Mouse (Mus musculus) intestine, embryonic 14.5 days (tissue): ENCODE data around the gene Sept3. TPM values are rescaled to one million over a fixed set of nuclear protein-coding genes. Genes with fewer than 3 reads are reported as not detected.

Experiments
- ATAC-seq: fragments of 200-750 bp; cut with Nextera tagmentation; replicated peaks from 2 replicates; pipeline ENCODE4 v1.8.0; 2017; ENCODE audit warnings: low read depth, moderate number of reproducible peaks, moderate TSS enrichment, moderate library complexity; ENCODE audit not compliant: low FRiP score, low TSS enrichment
- DNase-seq: peaks from one replicate; pipeline ENCODE4 v3.0.0-alpha.2; 2018; ENCODE audit warnings: low spot score
- H3K27ac ChIP-seq: fragments of 300-500 bp; sonication (generic); 2 replicates; pipeline ENCODE4 v1.5.1; 2014; ENCODE audit warnings: low read depth, mild to moderate bottlenecking, control low read depth
- H3K27me3 ChIP-seq: fragments of 300-500 bp; sonication (generic); replicated peaks from 2 replicates; pipeline ENCODE4 v1.6.1; 2014; ENCODE audit warnings: low read length, control low read depth; ENCODE audit not compliant: control insufficient read depth, insufficient read depth
- H3K36me3 ChIP-seq: fragments of 300-500 bp; sonication (generic); 2 replicates; pipeline ENCODE4 v1.6.1; 2014; ENCODE audit warnings: low read length, control low read depth; ENCODE audit not compliant: control insufficient read depth, insufficient read depth
- H3K4me1 ChIP-seq: fragments of 300-500 bp; sonication (generic); replicated peaks from 2 replicates; pipeline ENCODE4 v1.6.1; 2014; ENCODE audit warnings: low read length, control low read depth, mixed read lengths; ENCODE audit not compliant: control insufficient read depth, insufficient read depth
- H3K4me2 ChIP-seq: fragments of 300-500 bp; sonication (generic); 2 replicates; pipeline ENCODE4 v1.6.1; 2014; ENCODE audit warnings: low read length
- H3K4me3 ChIP-seq: fragments of 300-500 bp; sonication (generic); 2 replicates; pipeline ENCODE4 v1.5.1; 2014; ENCODE audit warnings: low read depth, low read length, control low read depth, mixed read lengths
- H3K9ac ChIP-seq: fragments of 300-500 bp; sonication (generic); 2 replicates; pipeline ENCODE4 v1.6.1; 2014; ENCODE audit warnings: mild to moderate bottlenecking, low read length
- H3K9me3 ChIP-seq: fragments of 300-500 bp; sonication (generic); 2 replicates; pipeline ENCODE4 v1.6.1; 2016; ENCODE audit warnings: low read length, control low read depth; ENCODE audit not compliant: control insufficient read depth
- WGBS: fragments of 180-500 bp; shearing (Covaris S2); extraction: QIAGEN DNeasy Blood & Tissue Kit; methylation state at CpG from one replicate; pipeline ENCODE4 v1.1.7; 2014; 5-methylcytosine and 5-hydroxymethylcytosine counted together
- polyA plus RNA-seq: library from polyadenylated mRNA; unstranded; fragments of >200 nt; fragmentation: Nextera tagmentation; extraction: Ambion mirVana; gene quantifications from 2 replicates; pipeline ENCODE4 v1.2.1, GENCODE M21; 2014

The Sept3 gene
- polyA plus RNA-seq, result 16.0 and 18.3 TPM in 2 replicates

DNA sequence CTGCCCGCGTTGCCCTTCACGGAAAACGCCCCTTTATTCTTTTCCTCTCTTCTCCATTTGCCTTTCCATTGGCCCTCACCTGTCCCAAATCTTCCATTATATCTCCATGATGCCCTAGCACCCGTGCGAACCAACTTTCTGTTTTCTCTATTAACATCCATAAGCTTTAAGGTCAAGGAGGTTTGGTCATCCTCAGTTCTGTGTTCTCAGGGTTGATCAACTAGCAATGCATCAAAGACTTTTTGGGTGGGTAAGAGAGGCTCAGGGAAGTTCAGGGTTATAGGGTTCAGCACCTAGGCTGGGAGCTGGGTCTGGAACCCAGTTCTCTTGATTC lies at the start of gene Sept3:
Sept3 (plus strand) TSS at position 301 of the 334 bp plus-strand sequence.
- H3K4me3 ChIP-seq, result peak within 1 kb of the TSS; percentile 55
- peak within 1 kb of the TSS; percentile 97 for H3K4me2 ChIP-seq
- no peaks in the 10 kb centered on the region for H3K9me3 ChIP-seq
- DNase-seq, result no peak
- no peak for ATAC-seq
- no peaks in the 10 kb centered on the region for H3K36me3 ChIP-seq
- 27% methylated on average over 6 of the region's 6 CpGs for WGBS
- peaks cover 4% of the 10 kb centered on the region; the same call in 1 of the 2 replicates for H3K4me1 ChIP-seq
- H3K27me3 ChIP-seq, result peaks cover 29% of the 10 kb centered on the region
- H3K27ac ChIP-seq, result peak within 1 kb of the TSS; percentile 51; the same call in 1 of the 2 replicates
- H3K9ac ChIP-seq, result peak within 1 kb of the TSS; percentile 58

GRCm38 (mm10) chr15:82225769-82226168 lies 48.9 kb upstream of the Sept3 start:
- Histone ChIP-seq H3K9me3 (no peaks in the 10 kb centered on the region), H3K4me1 (peaks cover 4% of the 10 kb centered on the region), H3K27me3 (peaks cover 29% of the 10 kb centered on the region), H3K4me2 (no peak overlapping the region), H3K27ac (no peak overlapping the region), H3K4me3 (no peak overlapping the region), H3K9ac (no peak overlapping the region), H3K36me3 (no peaks in the 10 kb centered on the region)
- WGBS, result 91% methylated on average over 5 of the region's 5 CpGs
- DNase-seq (no peak), ATAC-seq (no peak)

DNA sequence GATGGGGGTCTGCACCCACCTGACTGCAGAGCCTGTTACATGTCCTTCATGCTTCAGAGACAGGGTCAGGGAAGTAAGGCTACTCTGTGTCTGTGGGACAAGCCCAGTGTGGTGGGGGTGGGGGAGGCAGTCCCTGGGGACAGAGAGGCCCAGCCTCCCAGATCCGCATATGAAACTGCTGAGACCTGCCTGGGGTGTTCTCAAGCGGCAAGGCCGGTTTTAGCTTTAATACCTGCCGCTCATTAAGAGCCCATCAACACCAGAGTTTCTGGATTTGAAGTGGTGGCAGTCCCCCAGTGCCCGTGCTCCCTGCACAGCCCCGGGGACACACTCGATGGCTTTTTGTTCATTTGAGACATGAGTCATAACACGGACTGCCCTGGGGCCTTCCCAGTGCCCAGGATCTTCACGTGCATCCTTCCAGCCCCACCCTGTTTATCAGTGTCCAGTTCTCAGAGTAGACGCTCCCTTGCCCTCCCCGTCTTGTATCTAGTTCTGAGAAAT lies 45.1 kb upstream of the Sept3 start:
- no peak for ATAC-seq
- H3K9ac ChIP-seq, result no peak overlapping the region
- WGBS, result 55% methylated on average over 11 of the region's 11 CpGs

GRCm38 (mm10) chr15:82230098-82230611 lies 44.5 kb upstream of the Sept3 start:
- H3K36me3 ChIP-seq, result peaks cover 11% of the 10 kb centered on the region
- ATAC-seq (no peak), DNase-seq (no peak)
- no peaks in the 10 kb centered on the region for H3K4me1 ChIP-seq
- H3K9ac ChIP-seq, result no peak overlapping the region
- peaks cover 6% of the 10 kb centered on the region for H3K27me3 ChIP-seq
- WGBS, result 78% methylated on average over 6 of the region's 6 CpGs
- H3K4me3 ChIP-seq, result no peak overlapping the region
- H3K27ac ChIP-seq, result no peak overlapping the region
- H3K9me3 ChIP-seq, result no peaks in the 10 kb centered on the region
- no peak overlapping the region for H3K4me2 ChIP-seq

More for the DNA sequence above, 45.1 kb upstream of the Sept3 start:
- DNase-seq, result no peak
- Histone ChIP-seq H3K4me2 (no peak overlapping the region), H3K9me3 (no peaks in the 10 kb centered on the region), H3K4me1 (no peaks in the 10 kb centered on the region), H3K27me3 (peaks cover 12% of the 10 kb centered on the region), H3K4me3 (no peak overlapping the region), H3K27ac (no peak overlapping the region), H3K36me3 (peaks cover 11% of the 10 kb centered on the region)

DNA sequence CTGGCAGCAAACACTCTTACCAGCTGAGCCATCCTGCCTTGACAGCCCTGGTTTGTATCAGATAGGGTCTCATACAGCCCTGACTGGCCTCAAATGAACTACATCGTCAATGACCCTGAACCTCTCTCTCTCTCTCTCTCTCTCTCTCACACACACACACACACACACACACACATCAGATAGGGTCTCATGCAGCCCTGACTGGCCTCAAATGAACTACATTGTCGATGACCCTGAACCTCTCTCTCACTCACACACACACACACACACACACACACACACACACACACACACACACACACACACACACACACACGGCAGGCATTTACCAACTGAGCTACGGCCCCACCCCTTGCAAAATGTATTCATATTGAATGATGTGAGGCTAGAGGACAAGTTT lies 43.6 kb upstream of the Sept3 start:
- Histone ChIP-seq H3K4me1 (no peaks in the 10 kb centered on the region), H3K4me2 (no peak overlapping the region), H3K9ac (no peak overlapping the region), H3K27ac (no peak overlapping the region), H3K36me3 (peaks cover 11% of the 10 kb centered on the region), H3K9me3 (no peaks in the 10 kb centered on the region), H3K4me3 (no peak overlapping the region), H3K27me3 (no peaks in the 10 kb centered on the region)
- WGBS, result 67% methylated on average over 4 of the region's 4 CpGs
- DNase-seq, result no peak
- ATAC-seq, result no peak; the same call in 1 of the 2 replicates

GRCm38 (mm10) chr15:82231591-82232378 lies 42.9 kb upstream of the Sept3 start:
- no peak overlapping the region for H3K9ac ChIP-seq
- H3K27ac ChIP-seq, result no peak overlapping the region
- ATAC-seq (no peak), DNase-seq (no peak)
- no peak overlapping the region for H3K4me2 ChIP-seq
- WGBS, result 68% methylated on average over 11 of the region's 11 CpGs
- H3K36me3 ChIP-seq, result peaks cover 11% of the 10 kb centered on the region
- H3K4me3 ChIP-seq, result no peak overlapping the region
- no peaks in the 10 kb centered on the region for H3K9me3 ChIP-seq
- no peaks in the 10 kb centered on the region for H3K27me3 ChIP-seq
- H3K4me1 ChIP-seq, result no peaks in the 10 kb centered on the region

- DNase-seq (no peak), ATAC-seq (no peak)
- Histone ChIP-seq H3K4me3 (no peak overlapping the region), H3K9ac (no peak overlapping the region), H3K36me3 (peaks cover 14% of the 10 kb centered on the region), H3K4me2 (no peak overlapping the region), H3K27ac (no peak overlapping the region), H3K4me1 (no peaks in the 10 kb centered on the region), H3K9me3 (no peaks in the 10 kb centered on the region), H3K27me3 (no peaks in the 10 kb centered on the region)
- 73% methylated on average over 4 of the region's 4 CpGs for WGBS
Observed at GRCm38 (mm10) chr15:82232651-82233050, 42.0 kb upstream of the Sept3 start.

DNA sequence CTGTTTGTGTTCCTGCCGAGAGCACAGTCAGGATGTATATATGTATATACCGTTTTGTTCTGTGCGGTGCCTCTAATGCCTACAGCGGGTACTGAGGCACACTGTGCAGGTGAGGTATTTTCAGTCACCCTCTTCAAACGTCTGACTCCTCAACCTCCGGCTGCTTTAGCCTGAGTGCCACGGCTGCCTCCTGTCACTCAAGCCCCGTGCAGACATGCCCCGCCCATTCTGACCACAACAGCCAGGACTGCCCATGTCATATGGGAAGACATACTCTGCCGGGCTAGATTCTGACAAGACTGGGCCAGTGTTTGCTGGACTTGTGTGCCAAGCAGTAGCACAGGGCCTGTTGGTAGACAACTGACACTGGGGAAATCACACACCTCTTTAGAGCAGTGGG lies 39.0 kb upstream of the Sept3 start:
- H3K4me2 ChIP-seq, result no peak overlapping the region
- H3K9me3 ChIP-seq, result no peaks in the 10 kb centered on the region
- 72% methylated on average over 10 of the region's 10 CpGs for WGBS
- H3K27me3 ChIP-seq, result no peaks in the 10 kb centered on the region
- peaks cover 18% of the 10 kb centered on the region for H3K36me3 ChIP-seq
- ATAC-seq (no peak; the same call in 1 of the 2 replicates), DNase-seq (no peak)
- H3K9ac ChIP-seq, result no peak overlapping the region
- H3K4me3 ChIP-seq, result no peak overlapping the region
- no peaks in the 10 kb centered on the region for H3K4me1 ChIP-seq
- no peak overlapping the region for H3K27ac ChIP-seq
